Mouse (Mus musculus) WW6 (cell line): ENCODE measurements around the gene Nbeal2.
"Not testable (repeated sequence)": the region's sequence is repeated elsewhere in the genome, so short reads cannot be mapped to it uniquely, and the experiment has no call there.

Experiments
- DNase-seq: peaks from one replicate; pipeline ENCODE4 v3.0.0-alpha.2; 2013; ENCODE audit warnings: low read depth, low spot score

Gene Nbeal2

GRCm38 (mm10) chr9:110653655-110654461 is at the start of gene Nbeal2:
Gene Nbeal2, minus strand, starts transcription at chr9:110654161.
- DNase-seq = peak; percentile 76

DNA sequence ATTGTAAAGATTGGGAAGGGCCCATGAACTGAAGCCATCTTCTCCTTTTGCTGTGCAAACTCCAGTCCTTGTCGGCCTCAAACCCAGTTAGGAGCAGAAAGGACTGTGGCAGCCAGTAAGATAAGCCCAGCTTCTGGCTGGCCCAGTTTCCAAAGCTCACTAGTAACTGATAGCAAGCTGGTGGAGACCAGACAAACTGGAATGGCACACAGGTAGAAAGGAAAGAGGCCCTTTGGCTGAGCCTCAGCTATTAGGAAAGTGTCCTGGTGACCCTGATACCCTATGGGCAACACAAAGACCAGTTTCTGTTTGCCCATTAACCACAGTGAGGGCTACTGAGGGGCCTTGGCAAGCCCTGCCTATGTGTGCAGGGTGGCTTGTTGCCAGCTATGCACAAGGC is 48.9 kb upstream of the Nbeal2 start:
- DNase-seq = no peak

DNA sequence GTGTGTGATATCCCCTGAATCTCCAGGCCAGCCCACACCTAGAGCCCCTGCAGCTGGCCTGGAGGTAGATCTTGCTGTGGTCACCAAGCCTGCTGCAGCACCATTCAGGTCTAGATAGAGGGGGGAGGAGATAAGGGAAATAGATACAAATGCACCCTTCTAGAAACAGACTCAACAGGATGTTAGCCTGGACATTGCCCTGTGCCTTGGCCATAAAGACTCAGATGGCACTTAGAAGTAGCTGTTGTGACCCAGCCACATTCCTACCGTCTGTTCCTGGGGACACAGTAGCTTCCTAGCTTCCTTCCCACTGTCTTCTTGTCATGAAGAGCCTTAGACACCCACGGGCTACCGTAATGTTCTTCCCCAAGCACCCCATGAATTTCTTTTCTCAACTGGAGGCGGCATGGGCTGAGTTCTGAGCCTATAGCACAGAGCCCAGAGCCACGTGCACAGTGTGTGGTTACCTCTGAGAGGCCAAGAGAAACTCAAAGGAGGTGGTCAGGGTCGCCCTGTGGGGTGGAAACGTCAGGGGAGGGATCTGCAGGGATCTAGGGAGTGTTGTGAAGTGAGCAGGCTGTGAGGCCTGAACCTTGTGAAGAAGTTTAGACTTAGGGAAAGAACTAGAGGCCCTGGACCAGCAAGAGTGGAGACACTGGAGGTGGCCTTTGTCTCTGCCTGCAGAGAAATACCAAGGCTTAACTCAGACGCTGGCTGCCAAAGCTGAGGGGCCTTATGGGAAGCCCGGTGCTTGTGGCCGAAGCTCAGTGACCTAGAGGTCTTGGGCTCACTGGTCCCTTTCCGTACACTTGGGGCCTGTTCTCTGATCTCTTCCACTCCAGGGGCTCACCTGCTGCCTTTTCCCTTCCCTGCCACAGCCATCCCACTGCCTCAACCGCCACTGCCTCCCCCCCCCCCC is 47.4 kb upstream of the Nbeal2 start:
- DNase-seq = no peak

DNA sequence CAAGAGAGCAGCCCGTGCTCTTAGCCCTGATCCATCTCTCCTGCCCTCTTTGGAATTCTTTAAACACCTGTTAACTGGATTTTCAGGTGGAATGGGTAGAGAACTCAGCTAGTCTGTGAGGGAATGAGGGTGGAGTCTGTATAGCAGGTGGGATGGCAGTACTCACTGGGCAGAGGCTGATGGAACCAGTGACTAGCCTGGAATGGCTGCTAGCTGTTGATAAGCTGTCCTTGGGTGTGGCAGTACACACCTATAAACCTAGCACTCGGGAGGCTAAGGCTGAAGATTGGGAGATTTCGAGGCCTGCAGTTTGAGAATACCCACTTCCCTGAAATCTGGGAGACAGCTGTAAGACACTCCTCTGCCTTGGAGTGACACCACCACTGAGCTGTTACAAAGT is 45.6 kb upstream of the Nbeal2 start:
- no peak for DNase-seq

GRCm38 (mm10) chr9:110697465-110697864 is 43.5 kb upstream of the Nbeal2 start:
- no peak for DNase-seq

DNA sequence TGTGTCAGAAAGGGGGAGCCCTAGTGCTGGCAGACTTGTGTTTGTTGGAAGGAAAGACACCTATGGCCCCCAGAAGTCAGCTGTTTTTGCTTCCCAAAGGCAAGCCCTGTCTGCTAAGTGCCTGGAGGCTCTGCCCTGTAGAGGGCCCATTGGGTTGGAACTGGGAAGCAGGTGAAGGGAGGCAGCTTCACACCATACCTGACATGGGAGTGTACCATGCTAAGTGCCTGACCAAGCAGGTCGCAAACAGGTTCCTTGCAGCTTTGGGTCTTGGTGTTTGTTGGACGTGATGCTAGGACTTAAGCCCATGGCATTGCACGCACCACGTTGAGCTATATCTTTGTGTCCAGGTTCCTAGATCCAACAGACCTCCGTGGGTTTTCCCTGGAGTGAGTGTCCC is 42.5 kb upstream of the Nbeal2 start:
- DNase-seq = no peak

DNA sequence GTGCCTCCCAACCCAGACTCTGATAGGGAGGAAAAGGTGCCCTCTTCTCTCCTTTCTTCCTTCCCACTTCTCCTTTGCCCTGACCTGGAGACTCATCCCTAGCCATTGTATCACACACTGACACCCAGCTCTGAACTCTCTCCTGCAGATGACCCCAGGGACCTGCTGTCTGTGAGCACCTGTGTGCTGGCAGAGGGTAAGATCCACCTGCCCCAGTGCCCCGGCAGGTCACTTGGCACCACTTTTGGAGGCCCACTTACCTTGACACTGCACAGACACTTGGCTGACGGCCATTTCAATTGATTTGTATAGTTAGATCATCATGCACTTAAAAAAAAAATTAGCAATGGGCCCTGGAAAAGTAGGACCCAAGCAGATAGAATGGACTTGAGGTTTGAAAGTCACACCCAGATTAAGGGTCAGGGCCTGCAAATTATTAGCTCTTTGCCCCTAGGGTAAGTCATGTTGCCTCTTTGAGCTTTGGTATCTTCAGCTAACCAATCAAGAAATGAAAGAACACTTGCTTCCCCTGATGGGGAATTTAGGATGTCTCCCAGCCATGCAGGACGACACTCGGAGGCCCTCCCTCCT is 41.3 kb upstream of the Nbeal2 start:
- DNase-seq = no peak

- DNase-seq = no peak
Observed at GRCm38 (mm10) chr9:110689261-110689779, 35.4 kb upstream of the Nbeal2 start.

DNA sequence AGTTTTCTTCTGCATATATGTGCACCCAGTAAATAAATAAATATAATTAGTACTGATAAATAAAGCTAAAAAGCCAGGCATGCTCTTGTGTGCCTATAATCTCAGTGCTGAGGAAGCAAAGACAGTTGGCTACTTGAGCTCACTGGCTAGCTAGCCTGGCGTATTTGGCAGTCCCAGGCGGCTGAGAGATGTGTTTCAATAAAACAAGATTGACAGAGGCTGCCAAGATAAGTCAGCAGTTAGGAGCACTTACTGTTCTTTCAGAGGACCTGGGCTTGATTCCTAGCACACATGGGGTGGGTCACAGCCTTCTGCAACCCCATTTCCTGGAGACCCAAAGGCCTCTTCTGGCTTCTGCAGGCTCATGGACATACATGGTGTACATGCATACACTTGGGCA is 33.9 kb upstream of the Nbeal2 start:
- DNase-seq = no peak

GRCm38 (mm10) chr9:110687061-110687460 is 33.1 kb upstream of the Nbeal2 start:
- no peak for DNase-seq

- no peak for DNase-seq
Observed at GRCm38 (mm10) chr9:110686472-110686871, 32.5 kb upstream of the Nbeal2 start.

DNA sequence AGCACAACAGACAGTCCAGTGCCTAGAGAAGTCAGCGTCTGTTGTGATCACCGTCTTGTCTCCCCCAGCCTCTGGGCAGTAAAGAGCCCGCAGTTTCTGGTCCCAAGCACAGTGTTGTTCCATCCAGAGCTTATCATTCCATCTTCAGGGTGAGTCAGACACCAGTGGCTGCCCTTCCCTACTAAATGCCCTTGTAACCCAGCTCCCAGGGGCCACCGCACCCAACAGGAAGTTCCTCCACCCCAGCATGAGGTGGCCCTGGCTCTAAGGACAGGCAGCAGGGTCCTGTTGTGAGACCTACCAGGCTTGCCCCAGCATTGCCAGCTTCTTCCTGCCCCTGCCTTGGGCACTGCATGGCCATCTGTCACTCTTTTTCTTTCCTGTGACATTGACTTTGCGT is 31.6 kb upstream of the Nbeal2 start:
- DNase-seq = no peak

- DNase-seq = no peak
Observed at GRCm38 (mm10) chr9:110685187-110685586, 31.2 kb upstream of the Nbeal2 start.

DNA sequence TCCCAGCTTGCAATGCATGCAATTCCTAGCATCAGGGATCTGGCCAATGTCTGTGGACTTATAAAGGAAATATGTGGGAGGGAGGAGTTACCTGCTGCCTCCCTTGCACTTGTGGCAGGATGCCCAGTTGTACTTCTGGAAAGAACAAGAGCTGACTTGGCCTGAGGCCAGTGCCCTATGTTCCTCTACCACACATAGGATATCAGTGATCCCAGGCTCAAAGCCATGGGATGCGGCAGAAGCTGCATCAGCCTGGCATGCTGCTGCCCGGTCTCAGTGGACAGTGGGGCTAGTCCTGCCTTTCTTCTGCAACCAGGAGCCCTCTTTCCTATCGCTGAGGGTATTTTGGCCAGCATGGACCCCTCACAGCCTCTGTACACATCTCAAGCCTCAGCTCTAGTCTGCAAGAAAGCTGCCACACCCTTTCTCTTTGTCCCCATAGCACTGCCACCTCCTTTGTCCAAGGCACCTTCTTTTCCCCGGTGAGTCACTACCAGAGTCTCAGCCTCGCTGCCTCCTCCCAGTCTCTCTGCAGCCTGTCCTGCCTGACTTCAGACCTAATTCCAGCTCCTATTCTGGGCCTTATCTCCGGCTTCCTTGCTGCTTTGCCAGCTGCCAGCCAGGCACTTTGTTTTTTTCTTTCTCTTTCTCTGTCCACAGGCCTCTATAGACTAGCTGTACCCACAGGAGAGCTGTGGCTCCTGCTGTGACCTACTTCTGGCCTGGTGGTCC is 30.3 kb upstream of the Nbeal2 start:
- no peak for DNase-seq

DNA sequence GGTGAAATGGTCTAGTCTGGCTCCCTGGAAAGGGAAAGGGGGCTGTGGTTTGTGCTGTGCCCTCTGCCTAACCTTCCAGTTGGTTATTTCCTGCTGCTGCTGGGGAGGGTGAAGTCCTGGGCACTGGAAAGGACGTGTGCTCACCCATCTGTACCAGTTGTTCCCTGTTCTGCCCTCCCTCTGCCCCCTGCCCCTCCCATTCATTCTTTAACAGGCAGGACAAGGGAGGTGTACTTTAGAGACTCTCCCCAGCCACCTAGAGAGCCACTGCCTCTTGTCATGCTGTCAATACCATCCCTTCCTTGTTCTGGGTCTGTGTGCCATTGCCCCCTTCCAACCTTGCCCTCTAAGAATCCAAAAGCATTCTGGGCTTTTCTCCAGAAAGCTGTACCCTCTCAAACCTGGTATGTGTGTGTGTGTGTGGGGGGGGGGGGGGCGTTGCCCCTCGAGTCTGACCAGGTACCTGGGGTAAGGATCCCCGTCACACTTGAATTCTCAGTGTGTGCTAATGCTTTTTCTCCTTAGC is 29.7 kb upstream of the Nbeal2 start:
- DNase-seq = no peak

DNA sequence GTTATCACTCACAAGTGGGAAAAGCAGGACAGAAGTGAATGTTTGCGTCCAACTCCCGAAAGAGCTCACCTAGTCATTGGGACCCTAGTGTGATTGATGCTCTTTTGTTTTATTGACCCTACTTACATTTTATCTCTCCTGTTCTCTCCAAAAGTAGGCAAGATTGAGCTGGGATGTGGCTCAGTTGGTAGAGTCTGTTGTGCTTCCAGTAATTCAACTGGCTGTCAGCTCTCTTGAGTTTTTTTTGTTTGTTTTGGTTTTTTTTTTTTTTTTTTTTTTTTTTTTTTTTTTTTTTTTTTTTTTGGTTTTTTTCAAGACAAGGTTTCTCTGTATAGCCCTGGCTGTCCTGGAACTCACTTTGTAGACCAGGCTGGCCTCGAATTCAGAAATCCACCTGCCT is 28.7 kb upstream of the Nbeal2 start:
- DNase-seq = not testable (repeated sequence)

- DNase-seq = no peak
Observed at GRCm38 (mm10) chr9:110682255-110682654, 28.3 kb upstream of the Nbeal2 start.

GRCm38 (mm10) chr9:110681817-110682216 is 27.9 kb upstream of the Nbeal2 start:
- DNase-seq = no peak

- DNase-seq = no peak
Observed at GRCm38 (mm10) chr9:110680736-110681507, 27.0 kb upstream of the Nbeal2 start.

GRCm38 (mm10) chr9:110678886-110679285 is 24.9 kb upstream of the Nbeal2 start:
- no peak for DNase-seq
